Mouse (Mus musculus): ENCODE data around the gene Elf3. TPM values are rescaled to one million over a fixed set of nuclear protein-coding genes. Genes with fewer than 3 reads are reported as not detected.

Gene Elf3
- polyA plus RNA-seq, 1 experiment = not detected

DNA sequence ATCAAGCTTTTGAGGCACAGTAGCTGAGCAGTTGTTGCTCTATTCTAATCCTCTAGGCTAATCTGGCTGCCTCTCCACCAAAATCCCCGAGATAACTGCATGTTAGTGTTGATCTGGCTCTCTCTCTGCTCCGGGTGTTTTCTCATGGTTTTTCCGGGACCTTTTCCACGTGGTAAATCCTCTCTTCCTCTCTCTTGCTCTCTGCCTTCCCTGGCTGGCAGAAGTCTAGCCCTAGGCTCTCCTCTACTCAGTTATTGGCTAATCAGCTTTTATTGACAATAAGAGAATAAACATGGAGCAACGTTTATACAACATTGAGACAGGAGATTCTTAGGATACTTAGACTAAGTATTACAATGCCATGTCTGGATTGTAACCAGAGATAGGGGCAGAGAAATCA lies 47.9 kb downstream of the Elf3 start:
- Histone ChIP-seq H3K4me3 (replicated peaks; ENCODE audit: control insufficient read depth, low read depth, low read length) (no peak overlapping the region), H3K4me1 (ENCODE audit: control insufficient read depth, insufficient read depth, low read length) (no peaks in the 10 kb centered on the region), H3K27ac (ENCODE audit: control insufficient read depth, insufficient read depth, low read depth, low read length, poor library complexity) (no peak overlapping the region)
- WGBS = 62% methylated on average over 5 of the region's 5 CpGs
- TF ChIP-seq CTCF (IDR thresholded peaks at IDR 0.05; ENCODE audit: control insufficient read depth, insufficient read depth, low read length) (no peak), POLR2A (IDR thresholded peaks at IDR 0.05; ENCODE audit: borderline replicate concordance, control insufficient read depth, low read depth, low read length) (no peak)

DNA sequence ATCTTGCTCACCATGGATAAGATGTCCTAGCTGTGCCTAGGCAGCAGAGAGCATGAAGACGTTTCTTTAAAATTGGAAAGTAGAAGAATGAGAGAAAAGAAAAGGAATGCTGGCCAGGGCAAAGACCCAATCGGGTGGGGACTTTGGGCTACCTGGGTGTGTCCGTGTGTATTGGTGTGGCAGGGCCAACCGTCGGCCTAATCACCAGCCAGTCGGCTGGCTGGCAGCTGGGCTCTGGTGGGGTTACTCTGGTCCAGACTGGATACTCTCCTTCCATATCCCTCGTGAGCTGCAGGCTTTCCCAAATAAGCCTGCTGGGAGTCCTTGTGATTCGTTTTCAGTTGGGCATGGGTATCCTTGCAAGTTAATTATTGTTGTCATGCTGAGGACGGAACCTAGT lies 49.7 kb downstream of the Elf3 start:
- Histone ChIP-seq H3K4me1 (ENCODE audit: control insufficient read depth, insufficient read depth, low read length) (no peaks in the 10 kb centered on the region), H3K4me3 (replicated peaks; ENCODE audit: control insufficient read depth, low read depth, low read length) (no peak overlapping the region), H3K27ac (ENCODE audit: control insufficient read depth, insufficient read depth, low read depth, low read length, poor library complexity) (no peak overlapping the region)
- 76% methylated on average over 9 of the region's 9 CpGs for whole genome bisulfite sequencing
- TF ChIP-seq CTCF (IDR thresholded peaks at IDR 0.05; ENCODE audit: control insufficient read depth, insufficient read depth, low read length) (no peak), POLR2A (IDR thresholded peaks at IDR 0.05; ENCODE audit: borderline replicate concordance, control insufficient read depth, low read depth, low read length) (no peak)

DNA sequence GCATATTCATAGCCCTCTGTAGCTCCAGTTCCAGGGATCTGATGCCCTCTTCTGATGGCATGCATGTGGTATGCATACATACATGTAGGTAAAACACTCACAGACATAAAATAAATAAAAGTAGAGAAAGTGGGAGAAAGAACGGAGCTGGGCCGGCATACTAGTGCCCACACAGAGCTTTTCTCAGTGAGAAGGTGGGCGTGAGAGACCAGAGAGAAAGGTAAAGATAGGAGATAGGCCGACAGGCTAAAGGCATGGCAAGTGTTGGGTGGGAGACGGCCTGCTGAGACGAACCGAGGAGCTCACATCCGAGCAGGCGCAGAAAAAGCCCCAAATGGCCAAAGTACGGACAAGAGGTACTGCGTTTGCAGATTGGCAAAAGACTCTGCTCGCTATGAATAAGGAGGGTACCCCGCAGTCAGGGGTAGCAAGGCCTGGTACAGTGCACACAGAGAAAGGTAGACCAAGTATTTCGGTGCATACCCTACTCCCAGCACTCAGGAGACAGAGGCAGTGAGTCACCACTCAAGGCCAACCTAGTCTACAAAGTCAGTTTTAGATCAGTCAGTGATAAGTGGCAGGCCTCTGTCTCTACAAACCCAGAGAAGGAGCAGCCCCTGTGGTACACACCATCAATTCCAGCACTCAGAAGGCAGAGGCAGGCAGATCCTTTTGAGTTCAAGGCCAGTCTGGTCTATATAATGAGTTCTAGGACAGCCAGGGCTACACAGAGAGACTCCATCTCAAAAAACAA lies 51.6 kb downstream of the Elf3 start:
- TF ChIP-seq POLR2A (IDR thresholded peaks at IDR 0.05; ENCODE audit: borderline replicate concordance, control insufficient read depth, low read depth, low read length) (no peak), CTCF (IDR thresholded peaks at IDR 0.05; ENCODE audit: control insufficient read depth, insufficient read depth, low read length) (no peak)
- H3K27ac ChIP-seq (ENCODE audit: control insufficient read depth, insufficient read depth, low read depth, low read length, poor library complexity) = no peak overlapping the region
- no peak overlapping the region for H3K4me3 ChIP-seq (replicated peaks; ENCODE audit: control insufficient read depth, low read depth, low read length)
- H3K4me1 ChIP-seq (ENCODE audit: control insufficient read depth, insufficient read depth, low read length) = no peaks in the 10 kb centered on the region
- WGBS = 91% methylated on average over 14 of the region's 14 CpGs

DNA sequence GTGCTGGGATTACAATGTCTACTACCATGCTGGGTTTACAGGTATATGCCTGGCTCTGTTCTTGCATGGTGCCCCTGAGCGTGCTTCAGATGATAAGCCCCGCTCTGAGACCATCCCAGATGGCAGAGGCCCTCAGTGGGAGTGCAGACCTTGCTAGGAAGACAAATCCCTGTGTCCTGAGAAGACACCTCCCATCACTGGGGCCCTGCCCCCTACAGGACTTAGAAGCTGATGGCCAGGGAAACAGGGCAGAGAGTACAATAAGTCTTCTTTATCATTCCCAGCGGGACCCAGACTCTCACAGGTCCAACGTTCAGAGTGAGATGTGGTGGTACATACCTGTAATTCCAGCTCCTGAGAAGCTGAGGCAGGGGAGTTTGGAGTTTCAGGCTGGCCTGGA lies 53.1 kb downstream of the Elf3 start:
- TF ChIP-seq CTCF (IDR thresholded peaks at IDR 0.05; ENCODE audit: control insufficient read depth, insufficient read depth, low read length) (no peak), POLR2A (IDR thresholded peaks at IDR 0.05; ENCODE audit: borderline replicate concordance, control insufficient read depth, low read depth, low read length) (no peak)
- Histone ChIP-seq H3K27ac (ENCODE audit: control insufficient read depth, insufficient read depth, low read depth, low read length, poor library complexity) (no peak overlapping the region), H3K4me1 (ENCODE audit: control insufficient read depth, insufficient read depth, low read length) (no peaks in the 10 kb centered on the region), H3K4me3 (replicated peaks; ENCODE audit: control insufficient read depth, low read depth, low read length) (no peak overlapping the region)
- WGBS = 80% methylated on average over 4 of the region's 4 CpGs

DNA sequence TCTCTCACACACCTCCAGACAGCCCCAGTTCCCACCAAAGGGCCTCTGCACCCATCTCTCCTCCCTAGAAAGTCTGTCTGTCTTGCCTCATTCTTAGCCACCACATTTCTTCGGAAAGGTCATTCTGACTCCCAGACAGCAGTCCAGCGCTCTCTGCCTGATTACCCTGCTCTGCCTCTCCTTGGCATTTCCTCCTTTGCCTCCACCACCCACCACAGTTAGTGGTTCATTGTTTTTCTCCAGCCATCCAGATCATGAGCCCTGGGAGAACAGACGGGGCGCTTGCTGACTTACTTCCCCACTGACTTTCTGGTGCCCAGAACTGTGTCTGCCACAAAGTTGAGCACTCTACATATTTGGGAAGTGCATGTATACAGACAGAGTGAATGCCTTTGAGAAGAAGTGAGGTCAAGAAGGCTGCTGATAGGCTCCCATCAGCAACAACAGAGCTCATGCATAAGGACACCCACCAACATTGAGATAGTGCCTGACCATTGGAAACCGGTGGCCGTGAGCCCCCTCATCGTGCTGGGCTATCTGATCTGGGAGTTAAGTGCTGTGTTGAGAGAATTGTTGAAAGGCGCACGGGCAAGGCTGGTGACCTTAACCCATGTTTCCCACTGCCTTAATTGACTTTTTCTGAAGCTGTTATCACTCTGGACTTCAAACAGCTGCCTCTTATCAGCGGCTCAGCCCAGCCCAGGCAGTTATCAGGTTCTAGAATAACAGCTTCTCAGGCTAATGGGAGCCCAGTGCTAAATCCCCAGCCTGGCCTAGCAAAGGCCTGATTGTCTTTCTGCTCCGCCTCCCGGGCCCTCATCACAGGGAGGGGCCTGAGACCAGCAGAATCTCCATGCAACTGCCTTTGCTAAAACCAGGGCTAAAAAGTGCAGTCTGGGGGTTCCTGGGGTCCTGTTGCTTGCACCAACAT lies 53.9 kb downstream of the Elf3 start:
- Histone ChIP-seq H3K4me1 (ENCODE audit: control insufficient read depth, insufficient read depth, low read length) (no peaks in the 10 kb centered on the region), H3K4me3 (replicated peaks; ENCODE audit: control insufficient read depth, low read depth, low read length) (no peak overlapping the region), H3K27ac (ENCODE audit: control insufficient read depth, insufficient read depth, low read depth, low read length, poor library complexity) (no peak overlapping the region)
- TF ChIP-seq CTCF (IDR thresholded peaks at IDR 0.05; ENCODE audit: control insufficient read depth, insufficient read depth, low read length) = no peak
- no peak for TF ChIP-seq POLR2A (IDR thresholded peaks at IDR 0.05; ENCODE audit: borderline replicate concordance, control insufficient read depth, low read depth, low read length)
- 55% methylated on average over 12 of the region's 12 CpGs for WGBS

Other genes with a start within 250 kb of the Elf3 start
- not detected in 2 replicates for gene Lgr6, start 153.3 kb downstream of the Elf3 start, polyA plus RNA-seq (2011; ENCODE audit: insufficient read depth, insufficient read length, low replicate concordance, missing spikeins)
- 17.0 and 27.6 TPM in 2 replicates for gene Ptpn7, start 125.9 kb downstream of the Elf3 start, polyA plus RNA-seq (2011; ENCODE audit: insufficient read depth, insufficient read length, low replicate concordance, missing spikeins)
- gene Arl8a, start 111.7 kb downstream of the Elf3 start, polyA plus RNA-seq (2011; ENCODE audit: insufficient read depth, insufficient read length, low replicate concordance, missing spikeins) = 22.5 and 44.9 TPM in 2 replicates
- gene Gpr37l1, start 90.9 kb downstream of the Elf3 start, polyA plus RNA-seq (2011; ENCODE audit: insufficient read depth, insufficient read length, low replicate concordance, missing spikeins) = 0.67 TPM in 1 of 2 replicates, not detected in the other
- gene Rnpep, start 25.5 kb upstream of the Elf3 start, polyA plus RNA-seq (2011; ENCODE audit: insufficient read depth, insufficient read length, low replicate concordance, missing spikeins) = 17.9 and 33.0 TPM in 2 replicates
- gene Timm17a, start 55.2 kb upstream of the Elf3 start, polyA plus RNA-seq (2011; ENCODE audit: insufficient read depth, insufficient read length, low replicate concordance, missing spikeins) = 30.9 and 32.7 TPM in 2 replicates
- gene Lmod1, start 66.2 kb upstream of the Elf3 start, polyA plus RNA-seq (2011; ENCODE audit: insufficient read depth, insufficient read length, low replicate concordance, missing spikeins) = not detected in 2 replicates
- 1.2 TPM in 1 of 2 replicates, not detected in the other for gene Shisa4, start 116.7 kb upstream of the Elf3 start, polyA plus RNA-seq (2011; ENCODE audit: insufficient read depth, insufficient read length, low replicate concordance, missing spikeins)
- 24.0 and 45.9 TPM in 2 replicates for gene Ipo9, start 171.9 kb upstream of the Elf3 start, polyA plus RNA-seq (2011; ENCODE audit: insufficient read depth, insufficient read length, low replicate concordance, missing spikeins)